Mouse (Mus musculus) layer of hippocampus, postnatal 36 days (tissue): ENCODE measurements around the gene Adam19. TPM values are rescaled to one million over a fixed set of nuclear protein-coding genes. Genes with fewer than 3 reads are reported as not detected.

Experiments
- DNase-seq, 2 experiments: peaks; one replicate each; pipeline ENCODE4 v3.0.0; 2022
- total RNA-seq, 2 experiments: library from RNA; stranded (reverse); gene quantifications; 2 replicates each; pipeline ENCODE4 v1.2.3; 2021

Adam19 gene
- total RNA-seq, 2 experiments from 2014 or later, result 13.8 to 14.6 TPM

- no peak for DNase-seq
These were observed 18.3 kb downstream of the Adam19 start for GRCm38 (mm10) chr11:46073850-46074688.

- no peak for DNase-seq
These were observed 19.7 kb downstream of the Adam19 start for GRCm38 (mm10) chr11:46075507-46075906.

GRCm38 (mm10) chr11:46076442-46077158, 20.8 kb downstream of the Adam19 start:
- DNase-seq, result no peak

- no peak for DNase-seq
These were observed 21.5 kb downstream of the Adam19 start for GRCm38 (mm10) chr11:46077304-46077703.

GRCm38 (mm10) chr11:46077732-46078375, 22.1 kb downstream of the Adam19 start:
- DNase-seq, result no peak

GRCm38 (mm10) chr11:46081075-46081474, 25.3 kb downstream of the Adam19 start:
- DNase-seq, result no peak

GRCm38 (mm10) chr11:46083405-46083804, 27.6 kb downstream of the Adam19 start:
- DNase-seq, result no peak

GRCm38 (mm10) chr11:46083835-46084444, 28.1 kb downstream of the Adam19 start:
- no peak for DNase-seq

- DNase-seq, result no peak
These were observed 28.8 kb downstream of the Adam19 start for GRCm38 (mm10) chr11:46084568-46084967.

GRCm38 (mm10) chr11:46085398-46086163, 29.8 kb downstream of the Adam19 start:
- DNase-seq, result no peak

- no peak for DNase-seq
These were observed 30.7 kb downstream of the Adam19 start for GRCm38 (mm10) chr11:46086446-46086845.

GRCm38 (mm10) chr11:46089081-46089713, 33.4 kb downstream of the Adam19 start:
- DNase-seq, result no peak

GRCm38 (mm10) chr11:46090036-46090725, 34.4 kb downstream of the Adam19 start:
- DNase-seq, result no peak

- no peak for DNase-seq
These were observed 35.3 kb downstream of the Adam19 start for GRCm38 (mm10) chr11:46090951-46091667.

GRCm38 (mm10) chr11:46092121-46092520, 36.3 kb downstream of the Adam19 start:
- no peak for DNase-seq

GRCm38 (mm10) chr11:46095477-46096264, 39.9 kb downstream of the Adam19 start:
- DNase-seq, result no peak

GRCm38 (mm10) chr11:46096265-46096649, 40.5 kb downstream of the Adam19 start:
- DNase-seq, result no peak

GRCm38 (mm10) chr11:46097062-46097461, 41.3 kb downstream of the Adam19 start:
- DNase-seq, result no peak

- no peak for DNase-seq
These were observed 46.3 kb downstream of the Adam19 start for GRCm38 (mm10) chr11:46102107-46102506.
